Mouse (Mus musculus): ENCODE measurements around the gene Krt8.

GRCm38 (mm10) chr15:102002646-102003488, 1.4 kb downstream of the Krt8 start:
- TF ChIP-seq CTCF (IDR thresholded peaks at IDR 0.05; ENCODE audit: extremely low read depth, insufficient read depth, low read length) (no peak), POLR2A (IDR thresholded peaks at IDR 0.05; ENCODE audit: extremely low read depth, insufficient read depth, low read length) (no peak)
